ENCODE assay signal across 9 mouse cellular contexts in the genomic region with DNA sequence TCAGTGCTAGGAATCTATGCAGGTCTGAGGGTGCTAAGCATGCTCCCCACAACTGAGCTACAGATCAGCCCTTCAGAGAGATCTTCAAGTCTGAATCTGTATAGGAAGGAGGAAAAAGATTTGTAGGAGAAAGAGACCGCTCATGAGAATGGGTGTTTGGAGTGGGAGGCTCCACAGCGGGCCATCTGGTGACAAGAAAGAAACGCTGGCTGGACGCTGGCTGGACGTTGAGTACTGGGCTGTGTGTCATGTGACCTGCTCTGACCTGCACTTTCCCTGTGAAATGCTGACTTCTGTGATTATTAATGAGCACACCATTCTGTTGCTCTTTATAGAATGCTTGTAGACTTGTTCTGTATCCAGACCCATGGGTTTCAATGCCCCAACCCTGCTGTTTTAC. TPM values are rescaled to one million over a fixed set of nuclear protein-coding genes. Genes with fewer than 3 reads are reported as not detected.
DNase-seq lines count a peak whose midpoint lies in the region; ATAC-seq and TF ChIP-seq lines count a peak whose summit lies in the region.
"Had no signal": no experiment of that assay in that cellular context is flagged by ENCODE, and none has a peak within 500 bp of the region (broad histone marks: within the 10 kb centered on the region; RNA-seq: fewer than 3 reads in every experiment).

No protein-coding gene starts in this region.

- H3K27ac ChIP-seq in heart, embryonic 11.5 days (ENCODE audit: low read depth, low read length): no peak overlapping the region
- H3K27ac ChIP-seq in brown adipose tissue, adult 24 weeks (replicated peaks; ENCODE audit: low read depth, low read length): peak overlapping the region; percentile 61; the same call in 1 of the 2 replicates
- peak overlapping the region; percentile 53 for H3K27ac ChIP-seq in heart, postnatal 0 days (ENCODE audit: low read depth)
- no peak overlapping the region for H3K27ac ChIP-seq in limb, embryonic 11.5 days (replicated peaks; ENCODE audit: low read depth, low read length)

- no peak overlapping the region for H3K4me3 ChIP-seq in heart, embryonic 11.5 days (ENCODE audit: low read depth, low read length)
- H3K4me3 ChIP-seq in brown adipose tissue, adult 24 weeks (ENCODE audit: insufficient read depth, low read depth, low read length): no peak overlapping the region
- no peak overlapping the region for H3K4me3 ChIP-seq in heart, postnatal 0 days (ENCODE audit: low read depth, low read length)
- H3K4me3 ChIP-seq in limb, embryonic 11.5 days (ENCODE audit: low read depth, low read length): no peak overlapping the region

- no peak overlapping the region for H3K4me2 ChIP-seq in heart, embryonic 11.5 days
- no peak overlapping the region for H3K4me2 ChIP-seq in heart, postnatal 0 days (ENCODE audit: low read depth, low read length)
- no peak overlapping the region for H3K4me2 ChIP-seq in limb, embryonic 11.5 days (ENCODE audit: low read depth, severe bottlenecking)

- peaks cover 19% of the 10 kb centered on the region for H3K36me3 ChIP-seq in heart, embryonic 11.5 days (ENCODE audit: control insufficient read depth, insufficient read depth, low read length)
- peaks cover 74% of the 10 kb centered on the region for H3K36me3 ChIP-seq in heart, postnatal 0 days (replicated peaks; ENCODE audit: control insufficient read depth, insufficient read depth, low read length)
- H3K36me3 ChIP-seq in limb, embryonic 11.5 days (ENCODE audit: control insufficient read depth, insufficient read depth, low read length): no peaks in the 10 kb centered on the region

- no peaks in the 10 kb centered on the region for H3K9me3 ChIP-seq in heart, embryonic 11.5 days (replicated peaks; ENCODE audit: control insufficient read depth, low read length)
- H3K9me3 ChIP-seq in heart, postnatal 0 days (replicated peaks; ENCODE audit: control insufficient read depth, low read length): no peaks in the 10 kb centered on the region
- no peaks in the 10 kb centered on the region for H3K9me3 ChIP-seq in limb, embryonic 11.5 days (ENCODE audit: control insufficient read depth, low read length)

- no peaks in the 10 kb centered on the region for H3K4me1 ChIP-seq in heart, embryonic 11.5 days (ENCODE audit: control insufficient read depth, insufficient read depth, low read length)
- peaks cover 3% of the 10 kb centered on the region for H3K4me1 ChIP-seq in brown adipose tissue, adult 24 weeks (ENCODE audit: control insufficient read depth, insufficient read depth, insufficient read length, low read length)
- H3K4me1 ChIP-seq in heart, postnatal 0 days (ENCODE audit: control insufficient read depth, insufficient read depth): no peaks in the 10 kb centered on the region
- peaks cover 17% of the 10 kb centered on the region for H3K4me1 ChIP-seq in limb, embryonic 11.5 days (ENCODE audit: control insufficient read depth, insufficient read depth, low read length)

- ATAC-seq in heart, embryonic 11.5 days (replicated peaks; ENCODE audit: insufficient number of reproducible peaks, low FRiP score, low TSS enrichment): no peak
- ATAC-seq in heart, postnatal 0 days (ENCODE audit: insufficient read depth, low read depth): 0 out of 2 replicates have a peak, but pooled peaks have one; percentile 51
- ATAC-seq in limb, embryonic 11.5 days (ENCODE audit: insufficient number of reproducible peaks, low FRiP score, low TSS enrichment, low read depth): no peak
- ATAC-seq in monocyte, adult 5-6 weeks (replicated peaks; ENCODE audit: insufficient number of reproducible peaks, low FRiP score, low TSS enrichment, poor library complexity, severe bottlenecking): no peak

- DNase-seq in heart, adult 18-20 months: peak; percentile 60 to 76
- DNase-seq in heart, postnatal 0 days (ENCODE audit: low spot score): no peak
- DNase-seq in limb, embryonic 11.5 days (ENCODE audit: low spot score): peak; percentile 43
- no peak for DNase-seq in cerebellum, adult 9-10 months
- DNase-seq in layer of hippocampus, adult 18-20 months (ENCODE audit: low spot score in 2 of 2): no peak
- DNase-seq: right cerebral cortex, postnatal 14 days had no signal

- no peak for TF ChIP-seq EP300 in heart, postnatal 0 days (IDR thresholded peaks at IDR 0.05; ENCODE audit: low read depth)

- H3K9ac ChIP-seq in heart, embryonic 11.5 days (ENCODE audit: low read depth, low read length): no peak overlapping the region
- H3K9ac ChIP-seq in heart, postnatal 0 days (replicated peaks; ENCODE audit: low read depth, low read length): no peak overlapping the region
- no peak overlapping the region for H3K9ac ChIP-seq in limb, embryonic 11.5 days (ENCODE audit: low read length)

- TF ChIP-seq CTCF in heart, postnatal 0 days (IDR thresholded peaks at IDR 0.05; ENCODE audit: low read depth): no peak

- 65% methylated on average over 5 of the region's 5 CpGs for WGBS in heart, embryonic 11.5 days (ENCODE audit: insufficient replicate concordance)
- 68% methylated on average over 5 of the region's 5 CpGs for WGBS in heart, postnatal 0 days
- WGBS in limb, embryonic 11.5 days: 21% methylated on average over 5 of the region's 5 CpGs

- no peaks in the 10 kb centered on the region for H3K27me3 ChIP-seq in heart, embryonic 11.5 days (ENCODE audit: control insufficient read depth, insufficient read depth, low read length)
- no peaks in the 10 kb centered on the region for H3K27me3 ChIP-seq in heart, postnatal 0 days (ENCODE audit: control insufficient read depth, insufficient read depth, low read length)
- no peaks in the 10 kb centered on the region for H3K27me3 ChIP-seq in limb, embryonic 11.5 days (ENCODE audit: control insufficient read depth, insufficient read depth, low read length)

RNA-seq across cellular contexts. Expression of a gene that starts 39.7 kb away (rescaled TPM):
- total RNA-seq in heart, adult 18-20 months (2021): 1 to 10 TPM; 5.6 to 6.4 TPM
- 38.5 and 43.0 TPM in 2 replicates for polyA plus RNA-seq in heart, embryonic 11.5 days (2014; fragmentation: Nextera tagmentation; extraction: Ambion mirVana)
- polyA plus RNA-seq in brown adipose tissue, adult 24 weeks (2012; ENCODE audit: insufficient read depth, insufficient read length, missing spikeins): 9.7 and 18.2 TPM in 2 replicates
- total RNA-seq in heart, postnatal 0 days (2014; rRNA removed; ENCODE audit: low replicate concordance): 1.1 and 9.7 TPM in 2 replicates
- polyA plus RNA-seq in heart, postnatal 0 days (2015; fragmentation: Nextera tagmentation; extraction: Ambion mirVana): 26.2 and 28.4 TPM in 2 replicates
- polyA plus RNA-seq in limb, embryonic 11.5 days (2014; fragmentation: Nextera tagmentation; extraction: Ambion mirVana): 49.5 and 53.4 TPM in 2 replicates
- total RNA-seq in monocyte, adult 5-6 weeks (2017): 6.0 to 8.1 TPM (median 8.1 TPM) in 3 replicates
- total RNA-seq in layer of hippocampus, adult 18-20 months (2021): 1 to 10 TPM; 6.1 to 6.2 TPM

RNA-seq across cellular contexts. Expression of a gene that starts 40.1 kb away (rescaled TPM):
- total RNA-seq in heart, adult 18-20 months (2021): 100 to 1,000 TPM; 219 to 241 TPM
- 277 and 308 TPM in 2 replicates for polyA plus RNA-seq in heart, embryonic 11.5 days (2014; fragmentation: Nextera tagmentation; extraction: Ambion mirVana)
- polyA plus RNA-seq in brown adipose tissue, adult 24 weeks (2012; ENCODE audit: insufficient read depth, insufficient read length, missing spikeins): 239 and 244 TPM in 2 replicates
- total RNA-seq in heart, postnatal 0 days (2014; rRNA removed; ENCODE audit: low replicate concordance): 271 and 313 TPM in 2 replicates
- polyA plus RNA-seq in heart, postnatal 0 days (2015; fragmentation: Nextera tagmentation; extraction: Ambion mirVana): 208 and 220 TPM in 2 replicates
- polyA plus RNA-seq in limb, embryonic 11.5 days (2014; fragmentation: Nextera tagmentation; extraction: Ambion mirVana): 47.0 and 51.8 TPM in 2 replicates
- total RNA-seq in monocyte, adult 5-6 weeks (2017): 11.8 to 18.0 TPM (median 14.0 TPM) in 3 replicates
- total RNA-seq in layer of hippocampus, adult 18-20 months (2021): 10 to 100 TPM; 65.0 to 67.9 TPM

Comparison
In these comparisons a context has a peak if more than half of its experiments do, and no peak if none do; other contexts are left out.
1. DNase-seq: peak in heart, adult 18-20 months (2 of 2) and limb, embryonic 11.5 days (single experiment); none in heart, postnatal 0 days (single experiment), cerebellum, adult 9-10 months (single experiment) and layer of hippocampus, adult 18-20 months (0 of 2).
2. H3K27ac ChIP-seq: peak in brown adipose tissue, adult 24 weeks (single experiment) and heart, postnatal 0 days (single experiment); none in heart, embryonic 11.5 days (single experiment) and limb, embryonic 11.5 days (single experiment).